Mouse (Mus musculus) kidney, adult 2 months (tissue): ENCODE measurements around the gene Pde2a. TPM values are rescaled to one million over a fixed set of nuclear protein-coding genes. Genes with fewer than 3 reads are reported as not detected.

ENCODE experiments used
- DNase-seq: peaks from one replicate; pipeline ENCODE4 v3.0.0; 2021
- H3K27ac ChIP-seq: fragments of 200-500 bp; 2 replicates; pipeline ENCODE4 v1.5.1; 2012; ENCODE audit warnings: low read depth, low read length, control low read depth, inconsistent platforms; ENCODE audit not compliant: insufficient read depth
- H3K27me3 ChIP-seq: fragments of 200-500 bp; replicated peaks from 2 replicates; pipeline ENCODE4 v1.6.1; 2012; ENCODE audit warnings: mild to moderate bottlenecking, moderate library complexity, low read length, inconsistent platforms; ENCODE audit not compliant: control insufficient read depth, insufficient read depth
- H3K36me3 ChIP-seq: fragments of 200-500 bp; 2 replicates; pipeline ENCODE4 v1.6.1; 2012; ENCODE audit warnings: mild to moderate bottlenecking, moderate library complexity, low read length, inconsistent platforms; ENCODE audit not compliant: control insufficient read depth, insufficient read depth
- H3K4me1 ChIP-seq: fragments of 200-500 bp; 2 replicates; pipeline ENCODE4 v1.6.1; 2011; ENCODE audit warnings: low read length; ENCODE audit not compliant: control insufficient read depth, insufficient read depth
- H3K4me3 ChIP-seq: fragments of 200-500 bp; 2 replicates; pipeline ENCODE4 v1.5.1; 2011; ENCODE audit warnings: mild to moderate bottlenecking, low read depth, low read length, control low read depth; ENCODE audit not compliant: insufficient read depth
- CTCF ChIP-seq: fragments of 200-500 bp; conservative IDR thresholded peaks from 2 replicates; pipeline ENCODE4 v1.5.1; 2011; ENCODE audit warnings: low read depth, mild to moderate bottlenecking, control low read depth, low read length, moderate library complexity, mixed read lengths; ENCODE audit not compliant: insufficient read depth, insufficient read length
- POLR2A ChIP-seq: fragments of 200-500 bp; IDR thresholded peaks from one replicate; pipeline ENCODE4 v1.6.1; 2011; ENCODE audit warnings: low read depth, low read length, control low read depth
- WGBS: fragments of 180-500 bp; shearing (Covaris S2); methylation state at CpG from one replicate; pipeline ENCODE4 v1.1.7; 2018; 5-methylcytosine and 5-hydroxymethylcytosine counted together
- polyA plus RNA-seq: library from polyadenylated mRNA; depleted of rRNA; stranded (reverse); fragments of >200 nt; gene quantifications from 2 replicates; pipeline ENCODE4 v1.2.3, GENCODE M21; 2012

The Pde2a gene
- polyA plus RNA-seq, 1 experiment, result 28.6 TPM

DNA sequence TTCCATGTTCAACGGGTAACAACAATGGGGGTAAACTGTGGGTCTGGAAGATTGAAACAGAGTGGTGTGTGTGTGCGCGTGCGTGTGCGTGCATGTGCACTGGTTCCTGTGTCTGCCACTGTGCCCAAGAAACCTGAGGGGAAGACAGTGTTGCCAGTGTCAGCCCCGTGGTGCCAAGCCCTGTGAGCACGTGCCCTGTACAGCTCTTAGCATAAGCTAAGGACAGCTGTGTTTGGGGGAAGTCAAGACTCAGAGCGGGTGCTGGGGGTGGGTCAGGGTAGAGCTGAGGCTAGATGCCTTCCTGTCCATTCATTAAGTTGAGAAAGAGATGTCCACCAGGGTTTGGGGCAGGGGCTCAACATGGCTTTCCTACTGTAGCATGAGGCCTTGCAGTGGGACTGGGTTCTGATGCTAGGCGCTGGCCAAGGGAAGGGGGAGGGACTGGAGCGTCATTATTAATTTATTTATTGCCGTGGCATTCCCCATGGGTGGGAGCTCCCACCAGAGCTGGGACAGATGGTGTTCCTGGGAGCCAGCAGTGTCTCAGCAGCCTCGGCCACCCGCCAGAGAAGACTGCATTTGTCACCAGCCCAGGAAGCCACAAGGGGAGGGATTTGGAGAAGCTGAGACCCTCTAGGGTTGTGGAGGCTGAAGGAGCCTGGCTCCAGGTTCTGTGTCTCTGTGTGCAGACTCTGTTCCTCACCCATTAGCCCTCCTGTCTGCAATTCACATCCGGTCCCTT is 41.0 kb downstream of the Pde2a start:
- Histone ChIP-seq H3K27me3 (no peaks in the 10 kb centered on the region), H3K4me3 (no peak overlapping the region), H3K27ac (no peak overlapping the region), H3K4me1 (no peaks in the 10 kb centered on the region; the same call in none of the 2 replicates), H3K36me3 (no peaks in the 10 kb centered on the region)
- 70% methylated on average over 14 of the region's 14 CpGs for WGBS
- peak; percentile 32 for DNase-seq
- no peak for TF ChIP-seq POLR2A
- no peak for TF ChIP-seq CTCF

DNA sequence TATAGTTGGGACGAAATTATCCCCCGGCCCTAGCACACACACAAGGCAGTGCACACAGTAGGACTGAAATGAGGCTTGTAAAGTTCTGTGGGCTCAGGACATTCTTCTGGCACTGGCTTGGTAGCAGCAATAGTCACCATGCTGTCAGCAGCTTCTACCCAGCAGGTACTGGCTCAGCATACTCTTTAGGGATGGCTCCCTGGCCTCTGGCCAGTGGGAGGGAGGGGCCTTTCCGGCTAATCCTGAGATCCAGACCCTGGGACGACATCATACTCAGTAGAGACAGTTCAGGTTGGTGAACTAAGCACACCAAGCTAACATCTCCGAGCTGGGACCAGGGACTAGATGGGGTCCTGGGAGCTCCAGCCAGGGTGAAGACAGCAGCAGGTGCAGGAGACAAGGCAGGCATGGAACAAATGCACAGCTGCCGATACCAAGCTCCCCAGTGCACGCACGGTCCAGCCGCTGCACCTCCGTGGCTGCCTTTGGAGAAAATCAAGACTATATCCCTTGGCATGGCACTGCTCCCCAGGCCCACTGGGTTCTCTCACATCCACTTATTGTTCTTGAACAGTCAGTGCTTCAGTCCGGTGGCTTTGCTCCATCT is 42.3 kb downstream of the Pde2a start:
- Histone ChIP-seq H3K4me3 (no peak overlapping the region), H3K4me1 (no peaks in the 10 kb centered on the region; the same call in none of the 2 replicates), H3K27ac (no peak overlapping the region), H3K27me3 (no peaks in the 10 kb centered on the region), H3K36me3 (no peaks in the 10 kb centered on the region)
- 61% methylated on average over 11 of the region's 11 CpGs for WGBS
- no peak for DNase-seq
- no peak for TF ChIP-seq POLR2A
- TF ChIP-seq CTCF, result no peak

DNA sequence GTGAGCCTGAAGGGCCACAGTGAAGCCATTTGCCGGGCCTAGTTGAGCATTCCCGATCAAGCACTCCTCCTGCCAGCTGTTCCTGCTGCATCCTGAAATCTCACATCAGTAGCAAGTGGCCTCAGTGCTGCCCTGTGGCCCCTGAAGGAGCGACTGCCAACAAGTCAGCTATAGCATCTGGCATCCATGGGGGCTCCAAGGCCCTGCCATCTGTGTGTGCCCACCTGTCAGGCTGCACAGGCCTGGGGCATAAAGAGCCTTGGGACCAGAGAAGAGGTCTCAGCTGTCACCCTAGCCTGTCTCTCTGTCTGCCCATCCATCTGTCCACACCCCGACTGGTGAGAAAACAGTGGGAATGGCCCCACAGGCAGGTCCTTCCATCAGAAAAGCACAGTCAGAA is 43.4 kb downstream of the Pde2a start:
- Histone ChIP-seq H3K36me3 (no peaks in the 10 kb centered on the region), H3K27me3 (no peaks in the 10 kb centered on the region), H3K4me1 (no peaks in the 10 kb centered on the region; the same call in none of the 2 replicates), H3K4me3 (no peak overlapping the region), H3K27ac (peak overlapping the region; percentile 36)
- no peak for TF ChIP-seq CTCF
- no peak for TF ChIP-seq POLR2A
- DNase-seq, result no peak
- WGBS, result 48% methylated on average over 4 of the region's 4 CpGs

DNA sequence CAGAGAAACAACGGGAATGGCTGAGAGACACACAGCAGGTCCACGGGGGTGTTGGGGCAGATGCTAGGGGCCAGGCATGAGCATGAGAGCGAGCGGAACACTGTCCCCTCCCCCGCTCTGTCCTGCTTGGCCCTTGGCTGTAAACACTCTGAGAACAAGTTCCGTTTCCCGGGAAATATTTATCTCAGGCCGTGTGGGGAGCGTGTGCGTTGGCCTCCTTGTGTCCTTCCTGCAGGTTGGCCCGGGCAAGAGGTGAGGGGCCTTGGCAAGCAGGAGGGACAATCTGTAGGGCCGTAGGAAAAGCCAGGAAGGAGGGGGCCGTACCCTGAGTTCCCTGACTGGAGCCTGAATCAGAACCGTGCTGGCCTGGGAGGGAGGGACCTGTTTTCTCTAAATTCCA is 43.9 kb downstream of the Pde2a start:
- TF ChIP-seq CTCF (no peak), POLR2A (no peak)
- DNase-seq, result peak; percentile 89
- Histone ChIP-seq H3K4me1 (no peaks in the 10 kb centered on the region; the same call in none of the 2 replicates), H3K4me3 (no peak overlapping the region), H3K36me3 (no peaks in the 10 kb centered on the region), H3K27ac (peak overlapping the region; percentile 78), H3K27me3 (no peaks in the 10 kb centered on the region)
- WGBS, result 31% methylated on average over 14 of the region's 14 CpGs

DNA sequence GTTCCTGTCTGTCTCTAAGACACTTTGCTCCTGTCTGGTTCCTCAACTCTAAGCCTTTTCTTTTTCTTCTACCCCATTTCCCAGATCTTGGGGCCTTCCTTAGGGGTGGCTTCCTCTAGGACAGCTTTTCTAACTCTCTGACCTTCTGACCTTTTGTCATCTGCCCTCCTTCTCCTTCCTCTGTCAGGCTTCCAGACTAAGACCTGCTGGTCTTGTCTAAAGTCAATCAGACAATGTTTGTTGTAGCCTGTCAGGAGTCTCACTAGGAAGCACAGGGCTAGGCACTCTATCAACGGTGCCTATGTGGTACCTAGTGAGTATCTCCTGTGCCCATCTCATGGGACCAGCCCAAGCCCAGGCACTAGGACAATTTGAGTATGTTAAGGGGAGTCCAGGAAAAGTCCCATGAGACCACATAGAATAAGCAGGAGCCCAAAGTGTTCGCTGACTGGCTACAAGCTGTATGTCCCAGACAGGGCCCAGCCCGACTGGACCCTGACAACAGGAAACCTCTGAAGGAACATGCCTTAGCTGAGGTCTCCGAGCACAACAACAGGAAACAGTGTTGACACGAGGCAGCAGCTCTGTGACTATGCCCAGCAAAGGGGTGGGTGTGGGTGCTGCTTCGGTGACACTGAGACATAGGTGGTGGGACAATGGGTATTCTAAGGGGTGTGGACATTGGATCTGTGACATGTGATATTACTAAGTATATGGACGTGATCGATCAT is 44.5 kb downstream of the Pde2a start:
- Histone ChIP-seq H3K27ac (peak overlapping the region; percentile 78), H3K27me3 (no peaks in the 10 kb centered on the region), H3K4me1 (no peaks in the 10 kb centered on the region; the same call in none of the 2 replicates), H3K4me3 (no peak overlapping the region), H3K36me3 (no peaks in the 10 kb centered on the region)
- TF ChIP-seq POLR2A (no peak), CTCF (no peak)
- WGBS, result 67% methylated on average over 8 of the region's 8 CpGs
- peak; percentile 85 for DNase-seq

DNA sequence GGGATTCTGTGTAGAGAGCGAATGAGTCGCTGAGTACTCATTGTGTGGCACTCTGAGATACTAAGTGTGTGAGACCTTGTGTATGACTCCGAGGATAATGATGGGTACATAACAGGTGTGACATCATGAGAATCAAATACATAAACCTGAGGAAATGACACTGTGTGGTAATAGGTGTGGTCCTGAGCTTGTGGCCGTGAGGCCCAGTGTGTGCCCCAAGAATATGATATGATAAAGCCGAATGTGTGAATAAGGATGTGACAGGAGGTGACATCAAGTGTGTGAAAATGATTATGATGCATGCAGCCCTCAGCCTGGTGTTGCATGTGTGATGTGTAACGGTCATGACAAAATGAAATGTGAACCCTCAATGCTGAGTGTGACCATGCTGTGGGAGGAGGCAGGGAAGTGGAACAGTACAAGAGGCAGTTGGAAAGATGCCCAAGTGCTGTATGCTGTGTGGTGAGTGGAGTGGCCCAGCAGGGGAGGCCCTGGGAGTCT is 45.1 kb downstream of the Pde2a start:
- peak; percentile 76 for DNase-seq
- Histone ChIP-seq H3K4me3 (no peak overlapping the region), H3K27ac (peak overlapping the region; percentile 56), H3K27me3 (no peaks in the 10 kb centered on the region), H3K4me1 (no peaks in the 10 kb centered on the region; the same call in none of the 2 replicates), H3K36me3 (no peaks in the 10 kb centered on the region)
- 68% methylated on average over 6 of the region's 6 CpGs for WGBS
- no peak for TF ChIP-seq POLR2A
- 0 out of 2 replicates have a peak, but pooled peaks have one; percentile 6 for TF ChIP-seq CTCF

DNA sequence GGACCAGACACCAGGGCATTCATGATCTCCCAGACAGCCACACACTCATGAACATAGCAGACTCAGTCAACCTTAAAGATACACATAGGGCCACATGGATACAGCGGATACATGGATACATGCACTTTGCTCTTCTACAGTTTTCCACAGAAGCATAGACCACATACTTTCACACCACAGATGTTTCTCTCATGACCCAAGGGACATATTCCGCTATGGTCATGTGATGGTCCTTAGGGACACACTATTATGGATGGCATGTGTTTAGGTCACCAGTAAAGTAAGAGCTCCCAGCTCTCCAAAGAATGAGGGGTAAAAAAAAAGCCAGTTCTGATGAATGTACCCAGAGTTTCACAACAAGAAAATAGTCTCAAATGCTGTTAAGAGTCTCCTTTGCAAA is 49.9 kb downstream of the Pde2a start:
- Histone ChIP-seq H3K4me1 (peaks cover 4% of the 10 kb centered on the region), H3K27me3 (no peaks in the 10 kb centered on the region), H3K27ac (no peak overlapping the region), H3K4me3 (no peak overlapping the region), H3K36me3 (no peaks in the 10 kb centered on the region)
- 87% methylated on average over 2 of the region's 2 CpGs for WGBS
- no peak for DNase-seq
- no peak for TF ChIP-seq CTCF
- TF ChIP-seq POLR2A, result no peak
